Mouse (Mus musculus): ENCODE data around the gene Trmt11. TPM values are rescaled to one million over a fixed set of nuclear protein-coding genes. Genes with fewer than 3 reads are reported as not detected.
"Not testable (repeated sequence)": the region's sequence is repeated elsewhere in the genome, so short reads cannot be mapped to it uniquely, and the experiment has no call there.

The Trmt11 gene
- 34.4 and 35.2 TPM in 2 replicates for polyA plus RNA-seq (2016; fragmentation: Nextera tagmentation; extraction: Ambion mirVana)

- peak within 1 kb of the TSS; percentile 87 for H3K9ac ChIP-seq (replicated peaks)
- peak within 1 kb of the TSS; percentile 67 for H3K4me3 ChIP-seq (replicated peaks)
- no peaks in the 10 kb centered on the region for H3K9me3 ChIP-seq
- H3K27me3 ChIP-seq: no peaks in the 10 kb centered on the region
- peak within 1 kb of the TSS; percentile 79 for H3K4me2 ChIP-seq
- H3K36me3 ChIP-seq: peaks cover 15% of the 10 kb centered on the region
- H3K27ac ChIP-seq: peak within 1 kb of the TSS; percentile 85
- WGBS: 2% methylated on average over 28 of the region's 28 CpGs
- H3K4me1 ChIP-seq (replicated peaks): peaks cover 10% of the 10 kb centered on the region
- ATAC-seq (ENCODE audit: insufficient number of reproducible peaks, insufficient read depth, low FRiP score, low TSS enrichment, low read depth): peak; percentile 93
These were observed at the start of gene Trmt11 for GRCm38 (mm10) chr10:30600542-30600966. Trmt11 (minus strand) TSS chr10:30600749.

- no peaks in the 10 kb centered on the region for H3K27me3 ChIP-seq
- H3K4me1 ChIP-seq (replicated peaks): no peaks in the 10 kb centered on the region
- H3K9ac ChIP-seq (replicated peaks): no peak overlapping the region
- H3K4me3 ChIP-seq (replicated peaks): no peak overlapping the region
- no peak for ATAC-seq (ENCODE audit: insufficient number of reproducible peaks, insufficient read depth, low FRiP score, low TSS enrichment, low read depth)
- no peaks in the 10 kb centered on the region for H3K9me3 ChIP-seq
- no peak overlapping the region for H3K27ac ChIP-seq
- H3K36me3 ChIP-seq: peaks cover 29% of the 10 kb centered on the region
- H3K4me2 ChIP-seq: no peak overlapping the region
- 71% methylated on average over 2 of the region's 2 CpGs for WGBS
These were observed 47.1 kb upstream of the Trmt11 start for GRCm38 (mm10) chr10:30647681-30648080.

GRCm38 (mm10) chr10:30638216-30638615, 37.7 kb upstream of the Trmt11 start:
- no peak for ATAC-seq (ENCODE audit: insufficient number of reproducible peaks, insufficient read depth, low FRiP score, low TSS enrichment, low read depth)
- WGBS: 79% methylated on average over 3 of the region's 3 CpGs
- no peaks in the 10 kb centered on the region for H3K4me1 ChIP-seq (replicated peaks)
- no peak overlapping the region for H3K27ac ChIP-seq
- no peak overlapping the region for H3K4me3 ChIP-seq (replicated peaks)
- H3K9me3 ChIP-seq: no peaks in the 10 kb centered on the region
- no peaks in the 10 kb centered on the region for H3K36me3 ChIP-seq
- no peaks in the 10 kb centered on the region for H3K27me3 ChIP-seq
- no peak overlapping the region for H3K9ac ChIP-seq (replicated peaks)
- no peak overlapping the region for H3K4me2 ChIP-seq

GRCm38 (mm10) chr10:30636474-30637154, 36.1 kb upstream of the Trmt11 start:
- not testable (repeated sequence) for H3K4me2 ChIP-seq; H3K9me3 ChIP-seq; ATAC-seq (ENCODE audit: insufficient number of reproducible peaks, insufficient read depth, low FRiP score, low TSS enrichment, low read depth); H3K27ac ChIP-seq; H3K27me3 ChIP-seq; H3K4me3 ChIP-seq (replicated peaks); H3K4me1 ChIP-seq (replicated peaks); H3K9ac ChIP-seq (replicated peaks); H3K36me3 ChIP-seq
- WGBS: 58% methylated on average over 1 of the region's 1 CpGs

- Histone ChIP-seq H3K9ac (replicated peaks) (no peak overlapping the region), H3K4me2 (no peak overlapping the region), H3K27ac (no peak overlapping the region), H3K4me3 (replicated peaks) (no peak overlapping the region), H3K36me3 (no peaks in the 10 kb centered on the region), H3K9me3 (no peaks in the 10 kb centered on the region), H3K4me1 (replicated peaks) (no peaks in the 10 kb centered on the region), H3K27me3 (no peaks in the 10 kb centered on the region)
- no peak for ATAC-seq (ENCODE audit: insufficient number of reproducible peaks, insufficient read depth, low FRiP score, low TSS enrichment, low read depth)
- 89% methylated on average over 1 of the region's 1 CpGs for WGBS
These were observed 32.2 kb upstream of the Trmt11 start for GRCm38 (mm10) chr10:30632718-30633117.

- no peaks in the 10 kb centered on the region for H3K36me3 ChIP-seq
- H3K27ac ChIP-seq: no peak overlapping the region
- no peak overlapping the region for H3K4me3 ChIP-seq (replicated peaks)
- no peak overlapping the region for H3K4me2 ChIP-seq
- no peaks in the 10 kb centered on the region for H3K27me3 ChIP-seq
- H3K9ac ChIP-seq (replicated peaks): no peak overlapping the region
- ATAC-seq (ENCODE audit: insufficient number of reproducible peaks, insufficient read depth, low FRiP score, low TSS enrichment, low read depth): no peak
- H3K9me3 ChIP-seq: no peaks in the 10 kb centered on the region
- no peaks in the 10 kb centered on the region for H3K4me1 ChIP-seq (replicated peaks)
These were observed 29.4 kb upstream of the Trmt11 start for GRCm38 (mm10) chr10:30629977-30630376.

GRCm38 (mm10) chr10:30629513-30629912, 29.0 kb upstream of the Trmt11 start, which contains the start of gene Hint3:
Hint3 (minus strand) TSS chr10:30629632.
- H3K9me3 ChIP-seq: no peaks in the 10 kb centered on the region
- H3K9ac ChIP-seq (replicated peaks): no peak within 1 kb of the TSS
- no peak for ATAC-seq (ENCODE audit: insufficient number of reproducible peaks, insufficient read depth, low FRiP score, low TSS enrichment, low read depth)
- H3K27me3 ChIP-seq: no peaks in the 10 kb centered on the region
- no peak within 1 kb of the TSS for H3K27ac ChIP-seq
- 80% methylated on average over 3 of the region's 3 CpGs for WGBS
- no peaks in the 10 kb centered on the region for H3K36me3 ChIP-seq
- H3K4me2 ChIP-seq: no peak within 1 kb of the TSS
- no peaks in the 10 kb centered on the region for H3K4me1 ChIP-seq (replicated peaks)
- no peak within 1 kb of the TSS for H3K4me3 ChIP-seq (replicated peaks)

- WGBS: 91% methylated on average over 11 of the region's 11 CpGs
- H3K27ac ChIP-seq; ATAC-seq (ENCODE audit: insufficient number of reproducible peaks, insufficient read depth, low FRiP score, low TSS enrichment, low read depth): not testable (repeated sequence)
These were observed 27.9 kb upstream of the Trmt11 start for GRCm38 (mm10) chr10:30628444-30628843.

GRCm38 (mm10) chr10:30627548-30627947, 27.0 kb upstream of the Trmt11 start:
- Histone ChIP-seq H3K27ac (no peak overlapping the region), H3K4me2 (no peak overlapping the region), H3K9me3 (no peaks in the 10 kb centered on the region), H3K4me3 (replicated peaks) (no peak overlapping the region), H3K27me3 (no peaks in the 10 kb centered on the region), H3K9ac (replicated peaks) (no peak overlapping the region), H3K4me1 (replicated peaks) (no peaks in the 10 kb centered on the region), H3K36me3 (no peaks in the 10 kb centered on the region)
- WGBS: 27% methylated on average over 1 of the region's 1 CpGs
- no peak for ATAC-seq (ENCODE audit: insufficient number of reproducible peaks, insufficient read depth, low FRiP score, low TSS enrichment, low read depth)

More at GRCm38 (mm10) chr10:30628444-30628843, 27.9 kb upstream of the Trmt11 start:
- not testable (repeated sequence) for H3K27me3 ChIP-seq; H3K9ac ChIP-seq (replicated peaks); H3K4me1 ChIP-seq (replicated peaks); H3K9me3 ChIP-seq; H3K4me2 ChIP-seq; H3K36me3 ChIP-seq; H3K4me3 ChIP-seq (replicated peaks)

GRCm38 (mm10) chr10:30624161-30625019, 23.8 kb upstream of the Trmt11 start:
- H3K4me1 ChIP-seq (replicated peaks): no peaks in the 10 kb centered on the region
- no peak overlapping the region for H3K9ac ChIP-seq (replicated peaks)
- 67% methylated on average over 5 of the region's 5 CpGs for WGBS
- no peak overlapping the region for H3K4me2 ChIP-seq
- no peak overlapping the region for H3K4me3 ChIP-seq (replicated peaks)
- 0 out of 2 replicates have a peak, but pooled peaks cover 5% of the 10 kb centered on the region for H3K27me3 ChIP-seq
- H3K27ac ChIP-seq: no peak overlapping the region
- no peaks in the 10 kb centered on the region for H3K9me3 ChIP-seq
- no peak for ATAC-seq (ENCODE audit: insufficient number of reproducible peaks, insufficient read depth, low FRiP score, low TSS enrichment, low read depth)
- H3K36me3 ChIP-seq: no peaks in the 10 kb centered on the region

GRCm38 (mm10) chr10:30622928-30623327, 22.4 kb upstream of the Trmt11 start:
- Histone ChIP-seq H3K4me1 (replicated peaks) (no peaks in the 10 kb centered on the region), H3K4me3 (replicated peaks) (no peak overlapping the region), H3K27ac (no peak overlapping the region), H3K9me3 (no peaks in the 10 kb centered on the region), H3K27me3 (0 out of 2 replicates have a peak, but pooled peaks cover 5% of the 10 kb centered on the region), H3K36me3 (no peaks in the 10 kb centered on the region), H3K9ac (replicated peaks) (no peak overlapping the region), H3K4me2 (no peak overlapping the region)
- ATAC-seq (ENCODE audit: insufficient number of reproducible peaks, insufficient read depth, low FRiP score, low TSS enrichment, low read depth): no peak
